Mouse (Mus musculus) liver, adult (tissue): ENCODE measurements around the gene Rgmb.

ENCODE experiments used
- GATA4 ChIP-seq: IDR thresholded peaks from 2 replicates; pipeline ENCODE4 v1.6.1; 2014; ENCODE audit warnings: mild to moderate bottlenecking, low read length; ENCODE audit not compliant: insufficient replicate concordance

Gene Rgmb

GRCm38 (mm10) chr17:15830766-15831644 is at the start of gene Rgmb:
Rgmb (minus strand) TSS chr17:15831039.
- TF ChIP-seq GATA4: no peak

- no peak for TF ChIP-seq GATA4
Observed at GRCm38 (mm10) chr17:15874765-15875164, 43.9 kb upstream of the Rgmb start.

- no peak for TF ChIP-seq GATA4
Observed at GRCm38 (mm10) chr17:15872093-15872492, 41.3 kb upstream of the Rgmb start.

- no peak for TF ChIP-seq GATA4
Observed at GRCm38 (mm10) chr17:15865249-15865648, 34.4 kb upstream of the Rgmb start.

- TF ChIP-seq GATA4: no peak
Observed at GRCm38 (mm10) chr17:15862355-15862754, 31.5 kb upstream of the Rgmb start.

GRCm38 (mm10) chr17:15853121-15853520 is 22.3 kb upstream of the Rgmb start:
- TF ChIP-seq GATA4: no peak

- TF ChIP-seq GATA4: no peak
Observed at GRCm38 (mm10) chr17:15850544-15850943, 19.7 kb upstream of the Rgmb start.

- no peak for TF ChIP-seq GATA4
Observed at GRCm38 (mm10) chr17:15841425-15841824, 10.6 kb upstream of the Rgmb start.

GRCm38 (mm10) chr17:15832398-15832797 is 1.6 kb upstream of the Rgmb start:
- no peak for TF ChIP-seq GATA4

GRCm38 (mm10) chr17:15831810-15832209 is 971 bp upstream of the Rgmb start:
- TF ChIP-seq GATA4: no peak

- no peak for TF ChIP-seq GATA4
Observed at GRCm38 (mm10) chr17:15830171-15830765, 571 bp downstream of the Rgmb start.

- TF ChIP-seq GATA4: no peak
Observed at GRCm38 (mm10) chr17:15829198-15830170, 1.4 kb downstream of the Rgmb start.

- no peak for TF ChIP-seq GATA4
Observed at GRCm38 (mm10) chr17:15828131-15828917, 2.5 kb downstream of the Rgmb start.

GRCm38 (mm10) chr17:15826928-15827327 is 3.9 kb downstream of the Rgmb start:
- no peak for TF ChIP-seq GATA4
